Mouse (Mus musculus) right cerebral cortex, postnatal 14 days (tissue): ENCODE measurements around the gene Gnpat.
"Not testable (repeated sequence)": the region's sequence is repeated elsewhere in the genome, so short reads cannot be mapped to it uniquely, and the experiment has no call there.

Source experiments
- DNase-seq: peaks from one replicate; pipeline ENCODE4 v3.0.0; 2022

The Gnpat gene

DNA sequence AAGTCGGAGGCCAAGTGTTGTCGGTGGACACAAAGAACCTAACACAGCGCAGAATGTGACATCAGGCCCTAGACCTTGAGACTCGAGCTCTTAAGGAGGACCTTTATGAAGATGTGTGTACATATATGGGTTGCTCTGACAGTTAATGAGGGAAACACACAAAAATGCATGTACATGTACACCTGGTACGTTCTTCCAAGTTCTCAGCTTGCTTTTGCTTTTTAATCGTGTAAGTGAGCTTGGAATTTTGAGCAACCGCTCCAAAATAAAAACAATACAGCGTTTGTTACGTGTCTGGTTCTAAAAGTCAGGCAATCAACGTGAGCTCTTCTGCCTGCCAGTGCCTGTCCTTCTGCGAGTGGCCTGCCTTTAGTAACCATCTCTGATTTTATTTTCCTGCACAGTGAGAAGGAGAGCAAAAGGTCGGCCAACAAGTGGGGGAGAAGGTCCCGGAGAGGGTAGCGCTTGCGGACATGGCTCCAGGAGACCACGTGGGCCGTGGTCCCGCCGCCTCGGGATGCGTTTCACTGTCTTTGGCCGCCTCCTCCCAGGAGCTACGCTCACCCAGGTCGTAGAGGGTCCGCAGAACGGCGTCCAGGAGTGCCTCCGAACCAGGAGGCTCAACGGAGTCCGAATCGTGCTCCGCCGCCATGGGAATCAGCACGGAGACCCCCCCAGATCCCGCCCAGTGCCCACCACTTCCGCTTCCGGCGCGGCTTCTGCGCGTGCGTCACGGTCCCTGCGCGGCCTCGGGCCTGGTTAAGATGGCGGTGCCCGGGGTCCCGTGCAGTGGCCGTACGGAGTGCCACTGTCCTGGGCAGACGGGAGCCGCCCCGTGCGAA is at the start of gene Gnpat, which contains the start of gene 2810004N23Rik:
TSS of gene Gnpat (plus strand) at position 713 of the 842 bp plus-strand sequence.
TSS of gene 2810004N23Rik (minus strand) at position 800 of the 842 bp plus-strand sequence.
- DNase-seq = peak; percentile 95

DNA sequence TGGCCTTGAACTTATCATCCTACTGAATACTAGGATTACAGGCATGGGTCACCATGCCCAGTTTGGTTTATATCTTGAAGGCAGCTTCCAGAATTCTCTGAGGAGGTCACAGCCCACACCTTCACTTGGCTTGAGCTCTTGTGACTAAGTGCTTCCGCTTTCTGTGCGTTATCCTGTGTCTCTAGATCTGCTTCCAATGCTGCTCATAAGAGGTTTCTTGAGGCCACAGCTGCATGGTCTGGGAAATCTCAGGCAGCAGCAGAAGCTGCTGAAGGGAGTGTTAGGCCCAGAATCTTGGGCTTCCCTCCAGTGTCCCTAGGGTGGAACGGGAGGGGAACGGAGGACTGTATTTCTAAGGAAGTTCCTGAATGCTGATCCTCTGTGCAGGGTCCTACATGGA is 49.5 kb upstream of the Gnpat start:
- DNase-seq = no peak

DNA sequence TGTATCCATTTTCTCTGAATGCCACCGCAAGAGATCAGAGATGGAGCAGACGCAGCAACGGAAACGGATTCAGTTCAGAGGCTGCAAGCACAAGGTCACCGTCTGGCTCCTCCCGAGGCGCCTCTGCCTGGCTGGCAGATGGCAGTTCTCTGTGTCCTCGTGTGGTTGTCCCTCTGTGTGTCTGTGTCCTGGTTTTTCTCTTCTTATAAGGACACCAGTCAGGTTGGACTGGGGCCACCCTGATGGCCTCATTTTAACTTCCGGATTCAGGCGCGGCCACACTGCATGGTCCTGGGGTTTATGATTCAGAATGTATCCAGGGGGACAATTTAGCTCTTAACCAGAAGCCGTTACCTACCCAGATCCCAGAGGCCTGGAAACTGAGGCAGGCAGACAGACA is 47.0 kb upstream of the Gnpat start:
- DNase-seq = no peak

DNA sequence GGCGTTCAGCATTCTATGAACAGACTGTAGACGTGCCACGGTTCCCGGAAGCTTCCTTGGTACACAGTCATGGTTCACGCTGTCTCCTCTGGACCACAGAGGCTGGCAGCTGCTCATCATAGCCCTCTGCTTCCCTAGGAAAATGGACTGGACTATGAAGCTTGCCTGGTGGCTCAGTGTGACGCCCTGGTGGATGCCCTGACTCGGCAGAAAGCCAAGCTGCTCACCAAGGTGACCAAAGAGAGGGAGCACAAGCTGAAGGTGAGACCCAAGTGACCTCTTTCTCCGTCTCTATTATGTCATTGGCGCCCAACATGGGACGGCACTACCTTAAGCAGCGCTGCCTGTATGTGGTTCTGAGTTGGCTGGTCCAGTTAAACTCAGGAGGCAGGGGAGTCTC is 46.0 kb upstream of the Gnpat start:
- DNase-seq = no peak

DNA sequence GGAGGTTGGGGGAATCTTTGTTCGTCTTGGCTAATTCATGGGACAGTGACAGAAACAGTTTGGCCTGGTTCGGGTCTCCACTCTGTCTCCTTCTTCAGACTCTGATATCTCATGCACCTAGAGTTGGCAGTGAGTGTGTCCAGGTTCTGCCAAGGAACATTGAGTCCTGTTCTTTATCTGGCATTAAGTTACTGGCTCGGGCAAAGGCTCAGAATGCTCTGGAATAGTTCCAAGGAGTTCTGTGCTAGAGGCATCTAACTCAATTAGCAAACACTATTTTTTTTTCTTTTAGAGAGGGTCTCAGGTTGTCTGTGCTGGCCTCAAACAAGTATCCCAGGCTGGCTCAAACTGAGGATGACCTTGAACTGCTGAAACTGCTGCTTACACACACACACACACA is 45.5 kb upstream of the Gnpat start:
- no peak for DNase-seq

DNA sequence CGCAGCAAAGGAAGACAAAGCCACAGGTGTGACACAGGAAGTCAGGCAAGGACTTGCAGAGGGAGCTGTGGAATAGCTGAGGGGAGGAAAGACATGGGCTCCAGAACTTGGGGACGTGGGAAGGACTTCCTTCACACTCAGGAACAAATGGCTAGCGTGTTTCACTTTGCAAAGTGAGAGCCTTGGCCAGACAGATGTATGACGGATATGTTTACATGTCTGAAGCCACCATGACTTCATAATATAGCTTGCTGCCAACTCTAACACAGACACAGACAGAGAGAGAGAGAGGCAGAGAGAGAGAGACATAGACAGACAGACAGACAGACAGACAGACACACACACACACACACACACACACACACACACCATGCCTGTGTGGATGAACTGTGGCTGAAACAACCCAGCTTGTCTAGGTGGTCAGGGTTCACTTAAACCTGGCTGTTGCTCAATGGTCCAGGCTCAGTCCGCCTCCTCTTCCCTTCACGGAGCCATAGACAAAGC is 43.2 kb upstream of the Gnpat start:
- DNase-seq = no peak

DNA sequence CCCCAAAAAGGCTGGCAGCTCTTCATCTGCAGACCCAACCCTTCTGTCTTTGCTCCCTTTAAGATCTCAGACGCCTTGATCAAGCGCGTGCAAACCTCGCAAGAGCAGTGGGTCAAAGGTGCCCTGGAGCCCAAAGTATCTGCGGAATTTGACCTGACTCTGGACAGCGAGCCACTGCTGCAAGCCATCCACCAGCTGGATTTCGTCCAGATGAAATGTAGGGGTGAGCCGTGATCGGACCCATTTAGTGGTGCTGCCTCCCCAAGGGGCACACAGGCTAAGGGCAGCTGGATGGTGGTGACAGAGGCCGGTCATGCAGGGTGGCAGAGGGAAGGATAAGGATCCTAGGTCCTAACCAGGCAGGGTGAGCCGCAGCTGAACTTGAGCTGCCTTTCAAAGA is 42.7 kb upstream of the Gnpat start:
- DNase-seq = no peak

DNA sequence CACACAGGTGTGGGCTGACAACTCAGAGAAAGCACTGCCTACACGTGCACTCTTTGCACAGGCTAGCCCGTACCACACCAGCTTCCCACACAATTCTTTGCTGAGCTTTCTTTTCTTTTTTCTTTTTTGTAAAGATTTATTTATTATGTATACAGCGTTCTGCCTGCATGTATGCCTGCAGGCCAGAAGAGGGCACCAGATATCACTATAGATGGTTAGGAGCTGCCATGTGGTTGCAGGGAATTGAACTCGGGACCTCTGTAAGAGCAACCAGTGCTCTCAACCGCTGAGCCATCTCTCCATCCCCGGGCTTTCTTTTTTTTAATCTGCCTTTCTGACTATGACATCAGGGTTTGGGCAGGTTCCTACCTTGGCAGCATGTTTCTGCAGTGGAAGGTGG is 39.3 kb upstream of the Gnpat start:
- no peak for DNase-seq

DNA sequence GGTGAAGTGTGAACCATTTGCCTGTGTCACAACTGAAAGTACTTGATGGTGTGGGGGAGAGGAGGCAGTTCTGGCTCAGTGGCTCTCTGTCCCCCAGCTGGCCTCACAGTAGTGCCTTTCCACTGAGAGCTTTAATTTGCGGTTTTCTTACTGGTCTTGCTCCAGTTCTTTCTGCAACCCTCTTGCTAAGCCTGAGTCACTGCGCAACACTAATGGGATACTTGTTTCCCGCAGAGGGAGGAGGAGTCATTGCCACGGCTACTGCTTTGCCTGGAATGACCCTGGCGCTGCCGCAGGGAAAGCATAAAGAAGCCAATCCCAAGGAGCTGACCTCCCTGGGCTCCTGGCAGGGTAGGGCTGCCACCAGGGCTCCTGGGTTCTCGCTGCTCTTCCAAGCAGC is 36.2 kb upstream of the Gnpat start:
- DNase-seq = no peak

DNA sequence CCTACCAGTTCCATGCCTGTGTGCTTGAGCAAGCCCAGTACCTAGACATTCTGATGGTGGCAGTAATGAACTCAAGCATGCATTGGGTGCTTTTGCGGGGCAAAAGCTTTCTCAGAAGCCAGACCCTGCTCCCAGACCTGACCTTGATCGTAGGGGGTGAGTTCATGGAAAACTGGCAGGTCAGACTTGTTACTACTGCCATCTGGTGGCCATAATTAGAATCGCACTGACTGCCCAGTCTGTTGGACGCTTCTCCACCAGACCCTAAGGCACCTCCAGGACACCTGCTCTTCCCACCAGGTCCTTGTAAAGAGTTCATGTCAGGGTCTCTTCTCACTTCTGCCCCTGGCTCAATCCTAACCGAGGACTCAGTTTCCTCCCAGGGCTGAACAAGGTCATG is 35.4 kb upstream of the Gnpat start:
- peak; percentile 44 for DNase-seq

DNA sequence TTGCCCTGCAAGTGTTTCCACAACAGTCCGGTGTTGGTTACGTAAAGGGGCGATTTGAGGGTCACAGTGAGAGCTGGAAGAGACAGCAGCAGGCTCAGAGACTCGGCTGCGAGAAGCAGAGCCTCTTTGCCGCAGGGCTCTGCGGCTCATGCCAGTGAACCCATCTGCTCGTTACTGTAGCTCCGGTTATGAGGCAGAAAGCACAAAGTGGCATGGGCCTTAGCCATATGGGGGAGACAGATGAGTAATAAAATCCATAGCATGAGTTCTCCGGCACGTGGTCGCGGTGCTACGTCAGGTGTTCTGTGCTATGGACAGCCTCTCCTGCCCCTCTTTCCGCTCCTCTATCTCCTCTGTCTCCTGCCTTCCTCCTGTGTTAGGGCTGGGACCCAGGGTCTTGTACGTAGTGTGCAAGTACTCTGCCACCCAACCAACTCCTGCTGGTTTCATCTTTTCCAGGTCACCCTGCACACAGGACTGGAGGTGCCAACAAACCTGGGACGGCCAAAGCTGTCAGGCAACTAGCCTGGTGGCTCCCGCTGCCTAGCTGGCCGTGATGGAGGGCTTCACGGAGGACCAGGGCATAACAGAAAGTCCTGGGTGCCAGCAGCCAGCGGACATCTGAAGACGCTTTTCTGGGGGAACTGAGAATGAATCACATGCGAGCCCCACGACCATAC is 34.1 kb upstream of the Gnpat start:
- no peak for DNase-seq

DNA sequence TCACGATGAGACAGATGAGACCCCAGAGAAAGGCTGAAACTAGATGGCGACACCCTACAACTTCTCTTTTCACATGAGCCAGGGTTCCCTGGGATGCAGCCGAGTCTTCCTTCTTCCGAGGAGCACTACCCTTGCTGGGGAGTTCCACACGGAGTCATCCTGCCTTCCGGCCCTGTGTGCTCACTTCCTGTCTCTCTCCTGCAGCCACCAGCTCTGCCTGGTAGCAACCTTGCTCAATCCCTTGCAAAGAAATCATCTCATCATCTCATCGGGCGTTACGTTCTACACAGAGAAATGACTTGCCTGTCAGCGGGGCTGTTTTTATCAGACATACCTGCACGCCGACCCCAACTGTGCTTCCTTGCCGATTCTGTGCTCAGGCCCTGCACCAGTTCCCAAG is 32.8 kb upstream of the Gnpat start:
- DNase-seq = no peak

DNA sequence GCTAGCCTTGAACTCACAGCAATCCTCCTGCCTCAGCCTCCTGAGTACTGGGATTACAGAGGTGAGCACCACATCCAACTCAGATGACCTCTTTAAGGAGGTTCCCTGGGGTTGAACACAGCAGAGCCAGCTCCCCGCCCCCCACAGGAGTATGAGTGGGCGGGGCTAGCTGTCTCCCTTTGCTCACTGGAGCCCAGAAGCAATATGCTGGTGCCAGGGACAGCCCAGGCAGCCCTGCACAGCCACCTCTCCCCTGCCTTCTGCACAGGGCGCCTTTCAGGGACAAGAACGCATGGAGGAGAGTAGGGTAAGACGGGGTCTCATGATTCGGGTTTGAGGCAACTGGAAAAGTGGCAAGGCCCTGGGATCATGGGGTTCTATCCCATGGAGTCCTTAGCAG is 31.3 kb upstream of the Gnpat start:
- DNase-seq = no peak

DNA sequence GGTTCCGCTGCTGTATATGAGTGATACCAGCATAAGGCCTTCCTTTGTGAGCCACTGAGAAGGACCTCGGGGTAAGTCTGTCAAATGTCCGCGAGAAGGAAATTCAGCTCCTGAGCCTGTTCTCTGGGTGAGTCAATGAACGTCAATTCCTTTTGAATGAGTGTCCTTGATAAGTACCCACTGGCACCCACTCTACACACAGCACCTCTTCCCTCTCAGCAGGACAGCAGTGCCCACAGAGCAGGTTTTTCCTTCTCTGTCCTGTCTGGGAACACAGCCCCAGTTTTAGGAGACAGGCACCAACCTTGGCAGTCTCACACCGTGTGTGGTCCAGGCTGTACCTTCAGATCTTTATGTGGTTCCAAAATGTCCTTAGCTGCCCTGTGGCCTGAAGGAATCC is 30.9 kb upstream of the Gnpat start:
- DNase-seq = no peak

DNA sequence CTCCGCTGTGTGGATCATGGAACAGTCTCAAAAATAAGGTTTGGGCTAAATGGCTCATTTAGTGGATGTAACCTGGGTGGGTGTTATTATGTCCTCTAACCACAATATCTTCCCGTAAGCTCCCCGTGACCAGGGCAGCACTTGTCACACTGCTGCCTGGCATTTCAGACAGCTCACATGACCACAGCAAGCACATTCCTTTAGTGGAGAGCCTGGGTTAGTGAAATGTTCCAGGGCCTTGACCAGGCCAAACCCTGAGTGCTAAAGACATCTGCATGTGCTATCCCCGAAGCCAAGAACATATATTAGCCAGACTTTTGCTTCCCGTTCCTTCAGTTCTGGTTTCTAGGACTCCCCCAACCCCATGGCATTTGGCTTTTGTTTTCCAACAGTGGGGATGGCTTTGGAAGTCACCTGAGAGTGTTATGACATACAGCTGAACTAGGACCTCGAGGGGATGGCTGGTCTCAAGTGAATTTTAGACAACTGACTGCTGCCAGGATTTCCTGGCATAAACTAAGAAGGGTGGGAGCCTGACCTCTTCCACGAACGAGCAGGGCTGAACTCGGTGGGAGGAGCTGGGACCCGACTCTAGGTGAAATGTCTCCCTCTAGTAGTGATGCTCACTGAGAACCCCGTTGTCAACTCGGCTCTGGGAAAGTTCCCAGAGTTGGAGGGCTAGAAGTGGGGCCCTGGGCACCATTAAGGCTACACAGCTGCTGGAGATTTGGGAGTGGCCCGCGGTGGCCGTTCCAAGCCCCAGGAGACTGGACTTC is 29.2 kb upstream of the Gnpat start:
- no peak for DNase-seq

DNA sequence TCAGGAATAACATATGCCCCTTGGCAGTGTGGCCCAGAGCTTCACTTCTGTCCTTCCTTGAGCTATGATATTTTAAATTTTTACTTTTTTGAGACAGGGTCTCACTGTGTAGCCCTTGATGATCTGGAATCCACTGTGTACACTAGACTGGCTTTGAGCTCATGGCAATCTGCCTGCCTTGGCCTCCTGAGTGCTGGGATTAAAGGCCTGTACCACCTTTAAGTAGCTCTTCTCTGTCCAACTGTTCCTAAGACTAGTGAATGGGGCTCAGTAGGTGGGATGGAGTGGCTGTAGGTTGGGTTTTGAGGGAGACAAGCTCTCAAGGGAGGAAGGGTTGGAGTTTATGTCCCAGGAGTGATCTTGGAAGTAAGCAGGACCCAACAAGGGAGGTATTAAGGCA is 27.0 kb upstream of the Gnpat start:
- DNase-seq = no peak

DNA sequence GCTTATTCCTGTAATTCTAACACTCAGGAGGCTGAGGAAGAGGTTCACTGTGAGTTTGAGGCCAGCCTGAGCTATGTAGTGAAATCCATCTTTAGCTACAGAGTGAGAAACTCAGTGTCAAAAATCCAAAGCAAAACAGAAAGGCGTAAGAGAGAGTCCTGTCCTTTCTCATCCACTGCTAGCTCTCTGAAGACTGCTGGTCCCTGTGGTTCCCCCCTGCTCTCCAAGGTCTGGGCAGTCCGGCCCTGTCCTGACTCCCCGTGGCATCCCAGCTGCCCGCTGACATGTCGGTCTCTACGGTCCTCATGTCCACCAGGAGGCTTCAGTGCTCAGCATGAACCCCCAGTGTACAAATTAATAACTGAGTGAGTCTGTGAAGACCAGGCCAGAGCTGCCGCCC is 26.6 kb upstream of the Gnpat start:
- no peak for DNase-seq

DNA sequence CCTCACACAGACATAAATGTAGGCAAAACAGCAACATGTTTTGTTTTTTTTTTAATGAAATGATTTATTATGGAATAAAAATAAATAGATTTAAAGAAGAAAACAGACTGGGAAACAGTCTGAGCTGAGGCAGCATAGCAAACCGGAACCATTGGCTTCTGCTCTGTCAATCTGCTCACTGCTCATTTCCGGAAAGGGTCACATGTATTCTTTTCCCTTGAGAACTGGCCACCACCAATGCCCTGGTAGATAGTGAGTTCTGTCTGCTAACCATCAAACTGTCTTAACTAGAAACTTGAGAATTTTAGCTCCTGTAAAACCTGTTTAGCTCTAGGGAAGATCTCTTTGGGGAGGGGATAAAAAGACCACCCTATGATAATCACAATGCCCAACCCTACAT is 25.9 kb upstream of the Gnpat start:
- DNase-seq = no peak

DNA sequence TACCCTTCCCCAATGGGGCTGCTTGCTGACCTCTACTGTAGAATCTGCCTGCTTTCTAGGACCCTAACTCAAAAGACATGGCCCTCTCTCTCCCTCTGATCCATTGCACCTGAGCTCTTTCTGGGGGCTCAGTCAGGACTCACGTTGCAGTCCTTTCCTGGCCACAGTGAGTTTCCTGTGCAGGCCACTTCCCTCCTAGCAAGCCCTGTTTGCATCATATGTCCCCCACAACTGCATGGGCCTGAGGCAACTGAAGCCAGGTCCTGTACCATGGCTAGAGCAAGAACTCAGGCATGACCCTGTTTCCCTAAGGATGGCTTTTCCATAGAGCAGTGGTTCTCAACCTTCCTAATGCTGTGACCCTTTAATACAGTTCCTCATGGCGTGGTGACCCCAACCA is 24.9 kb upstream of the Gnpat start:
- no peak for DNase-seq

DNA sequence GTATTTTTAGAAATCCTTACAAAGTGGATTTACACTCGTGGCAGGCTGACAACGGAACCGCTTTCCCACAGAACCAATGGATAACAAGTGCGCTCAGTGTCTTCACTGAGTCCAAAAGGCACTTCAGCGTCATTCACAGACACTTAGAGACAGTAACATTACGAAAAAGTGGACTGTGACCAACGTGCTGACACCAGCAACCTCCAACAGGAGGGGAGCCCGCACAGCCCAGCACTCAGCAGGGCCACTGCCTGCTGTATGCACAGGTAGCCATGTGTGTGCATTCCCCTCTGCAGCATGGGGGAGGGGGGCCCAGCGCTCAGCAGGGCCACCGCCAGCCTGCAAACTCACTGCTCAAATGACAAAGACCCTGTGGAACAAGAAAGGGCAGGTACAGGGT is 23.5 kb upstream of the Gnpat start:
- DNase-seq = no peak

DNA sequence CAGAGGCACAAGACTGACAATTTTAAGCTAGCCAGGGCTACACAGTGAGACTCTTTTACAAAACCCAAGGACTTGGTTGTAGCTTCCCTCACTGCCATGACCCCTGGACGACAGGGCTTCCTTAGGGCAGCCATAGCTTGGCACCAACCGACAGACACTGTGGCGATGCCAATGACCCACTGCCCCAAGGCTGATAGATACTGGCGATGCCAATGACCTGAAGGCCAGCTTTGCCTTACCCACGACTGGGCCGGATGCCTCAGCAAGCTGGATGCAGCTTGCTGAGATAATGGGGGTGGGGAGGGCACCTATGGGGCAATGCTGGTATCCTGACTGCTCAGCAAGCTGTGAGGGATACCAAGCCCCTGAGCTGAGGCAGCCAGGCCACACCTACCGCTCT is 21.9 kb upstream of the Gnpat start:
- no peak for DNase-seq

DNA sequence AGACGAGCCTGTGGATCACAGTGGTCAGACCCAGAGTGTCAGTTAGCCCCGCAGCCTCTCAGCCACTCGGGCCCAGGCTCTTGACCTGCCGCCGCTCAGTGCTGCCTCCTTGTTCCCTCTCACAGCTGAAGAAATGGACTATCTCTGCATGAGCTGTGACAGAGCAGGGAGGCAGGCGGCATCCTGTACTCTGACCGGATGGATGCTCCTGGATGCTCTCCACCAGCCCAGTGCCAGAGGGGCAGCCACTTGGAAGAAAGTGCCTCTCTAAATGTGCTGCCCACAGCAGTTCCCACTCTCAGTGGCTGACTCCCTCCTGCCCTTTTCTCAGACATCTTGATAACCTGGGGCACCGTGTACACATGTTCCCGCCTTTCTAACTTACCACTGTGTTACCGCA is 21.1 kb upstream of the Gnpat start:
- DNase-seq = no peak

DNA sequence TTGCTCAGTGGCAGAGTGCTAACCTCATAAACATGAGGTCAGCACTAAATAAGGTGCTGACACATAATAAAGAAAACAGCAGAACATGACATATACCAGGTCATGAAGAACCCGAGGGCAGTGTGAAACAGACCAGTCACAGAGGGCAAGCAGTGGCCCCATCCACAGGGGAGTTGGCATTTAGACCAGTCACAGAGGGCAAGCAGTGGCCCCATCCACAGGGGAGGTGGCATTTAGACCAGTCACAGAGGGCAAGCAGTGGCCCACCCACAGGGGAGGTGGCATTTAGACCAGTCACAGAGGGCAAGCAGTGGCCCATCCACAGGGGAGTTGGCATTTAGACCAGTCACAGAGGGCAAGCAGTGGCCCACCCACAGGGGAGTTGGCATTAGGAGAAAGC is 19.9 kb upstream of the Gnpat start:
- DNase-seq = not testable (repeated sequence)

DNA sequence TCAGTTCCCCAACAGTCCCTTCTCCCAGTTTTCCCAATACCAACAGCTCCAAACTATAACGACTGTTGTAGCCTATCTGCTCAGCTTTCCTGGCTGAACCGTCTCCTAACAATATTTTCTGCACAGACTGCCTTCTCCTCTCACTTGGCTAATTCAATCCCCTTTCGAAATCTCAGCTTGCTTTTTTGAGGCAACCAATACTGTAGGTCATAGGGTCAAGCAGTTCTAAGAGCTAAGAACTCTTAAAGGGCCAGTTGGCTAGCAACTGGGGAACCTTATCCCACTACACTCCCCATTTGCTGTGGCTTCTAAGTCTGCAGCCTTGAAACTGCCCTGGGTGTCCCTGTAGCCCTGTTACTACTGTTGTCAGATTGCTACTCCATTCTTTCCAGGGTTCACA is 17.7 kb upstream of the Gnpat start:
- no peak for DNase-seq
